Mouse (Mus musculus): Measurements from ENCODE around the gene Gab1.

Gene Gab1

GRCm38 (mm10) chr8:80738046-80738387, 142.3 kb downstream of the Gab1 start:
- DNase-seq: no peak

- DNase-seq: no peak
Observed at GRCm38 (mm10) chr8:80732326-80732725, 148.0 kb downstream of the Gab1 start.

- no peak for DNase-seq
Observed at GRCm38 (mm10) chr8:80714461-80714860, 165.9 kb downstream of the Gab1 start.
